Mouse (Mus musculus): Measurements from ENCODE around the gene Nfix.

- TF ChIP-seq CTCF (IDR thresholded peaks at IDR 0.05; ENCODE audit: low read depth) (no peak), EP300 (optimal IDR thresholded peaks at IDR 0.05) (no peak)
Observed at GRCm38 (mm10) chr8:84695140-84695539, 105.0 kb downstream of the Nfix start.

Data from stomach, postnatal 0 days (tissue).